Mouse (Mus musculus) ES-E14 (cell line): ENCODE data around the gene Rtn4rl1.

Experiments
- MAFK ChIP-seq: IDR thresholded peaks from 2 replicates; pipeline ENCODE4 v1.6.1; 2014; ENCODE audit warnings: mild to moderate bottlenecking, low read depth, low read length, inconsistent platforms; ENCODE audit not compliant: insufficient read depth
- ZNF384 ChIP-seq: IDR thresholded peaks from 2 replicates; pipeline ENCODE4 v1.6.1; 2012; ENCODE audit warnings: low read depth, low read length, inconsistent platforms

- TF ChIP-seq MAFK (no peak), ZNF384 (no peak)
These were observed 40.7 kb upstream of the Rtn4rl1 start for GRCm38 (mm10) chr11:75152603-75153557.
